Mouse (Mus musculus) monocyte, adult 2 months (primary cell): ENCODE measurements around the gene Tenm4.

Source experiments
- DNase-seq, 2 experiments: peaks; one replicate each; pipeline ENCODE4 v3.0.0; 2022; ENCODE audit warnings: low spot score in 2 of 2, low read depth in 1 of 2

Gene Tenm4

DNA sequence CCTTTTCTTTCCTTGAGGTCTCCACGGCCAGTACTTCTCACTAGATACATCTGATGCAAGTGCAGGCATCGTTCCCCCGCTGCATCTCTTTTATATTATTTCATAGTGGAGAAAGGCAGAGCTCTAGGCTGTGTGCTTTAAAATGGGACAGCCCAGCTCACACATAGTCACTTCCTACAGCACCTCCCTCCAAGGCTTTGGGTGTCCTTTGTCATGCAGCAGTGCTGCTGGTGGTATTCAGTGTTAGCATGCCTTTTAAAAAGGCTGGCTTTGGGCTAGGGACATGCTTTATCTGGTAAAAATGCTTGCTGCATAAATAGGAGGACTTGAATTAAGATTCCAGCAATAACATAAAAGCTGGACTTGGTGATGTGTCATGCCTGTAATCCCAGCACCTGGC is 499.0 kb downstream of the Tenm4 start:
- no peak for DNase-seq

GRCm38 (mm10) chr7:96672322-96672914 is 501.4 kb downstream of the Tenm4 start:
- DNase-seq = no peak

- no peak for DNase-seq
These were observed 506.0 kb downstream of the Tenm4 start for GRCm38 (mm10) chr7:96677082-96677481.

DNA sequence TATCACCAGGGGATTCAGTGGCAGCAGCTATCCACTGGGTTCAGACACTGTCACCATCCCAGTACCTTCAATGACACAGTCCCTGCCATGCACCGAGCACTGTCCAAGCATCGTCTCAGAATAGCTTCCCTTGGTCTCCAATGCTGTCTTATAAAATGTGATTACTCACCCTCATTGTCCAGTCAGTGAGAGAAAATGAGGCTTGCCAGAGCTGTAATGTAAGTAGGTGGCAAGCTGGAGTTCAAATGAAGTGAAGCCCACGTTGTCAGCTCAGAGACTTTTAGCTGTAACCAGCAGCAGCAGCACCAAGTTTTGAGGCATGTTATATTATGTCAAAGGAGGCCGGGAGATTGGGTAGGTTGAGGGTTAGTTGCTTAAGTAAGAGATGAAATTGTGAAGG is 507.2 kb downstream of the Tenm4 start:
- DNase-seq = no peak

DNA sequence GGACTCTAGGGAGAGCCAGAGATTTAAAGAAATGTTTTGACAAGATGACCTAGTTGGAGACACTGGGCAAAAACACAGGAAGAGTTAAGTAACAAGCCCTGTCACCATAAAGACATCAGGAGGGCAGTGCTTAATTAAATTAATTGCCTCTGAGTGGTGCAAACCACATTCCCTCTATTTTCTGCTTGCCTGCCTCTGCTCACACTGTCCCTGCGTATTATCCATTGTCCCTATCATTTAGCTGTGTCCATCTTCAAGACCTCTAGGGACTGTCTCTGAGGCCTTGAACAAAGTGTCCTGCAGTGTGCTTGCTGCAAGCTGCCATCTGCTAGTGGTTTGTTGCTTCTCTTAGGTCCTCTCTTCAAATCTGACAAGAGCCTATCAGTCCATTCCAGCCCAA is 508.7 kb downstream of the Tenm4 start:
- no peak for DNase-seq

DNA sequence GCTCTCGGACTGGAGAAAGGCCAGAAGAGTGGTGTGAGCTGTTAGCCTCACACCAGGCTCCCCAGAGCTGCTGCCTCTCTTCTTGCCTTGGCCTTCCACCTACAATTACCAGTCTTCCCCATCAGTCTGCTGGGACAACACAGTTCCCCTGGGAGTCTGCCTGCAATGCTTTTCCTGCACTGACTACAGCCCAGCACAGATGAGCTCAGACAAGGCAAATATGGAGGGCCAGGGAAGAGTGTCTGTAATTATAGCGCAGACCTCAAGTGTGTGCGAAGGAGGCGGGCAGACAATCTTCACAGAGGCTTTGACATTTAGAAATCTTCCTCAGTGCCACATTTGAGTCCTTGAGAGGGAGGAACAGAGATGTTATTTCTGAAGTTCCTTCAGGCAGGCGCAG is 509.4 kb downstream of the Tenm4 start:
- DNase-seq = no peak

DNA sequence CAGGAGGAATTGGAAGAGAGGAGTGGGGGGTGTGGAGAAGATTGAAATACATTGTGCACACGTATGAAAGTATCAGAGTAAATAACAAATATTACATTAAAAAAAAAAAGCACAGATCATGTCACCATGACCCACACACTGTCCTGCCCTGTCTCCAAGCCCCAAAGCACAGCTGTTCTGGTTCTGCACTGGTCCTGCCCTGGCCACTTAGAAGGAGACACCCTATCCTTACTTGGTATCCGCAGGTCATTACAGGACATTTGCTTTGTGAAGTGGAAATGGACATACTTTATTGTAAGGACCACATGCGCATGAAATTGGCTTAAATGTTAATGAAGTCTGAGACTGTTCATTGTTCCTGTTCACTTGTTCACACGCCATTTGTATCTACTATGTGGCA is 510.8 kb downstream of the Tenm4 start:
- DNase-seq = no peak

DNA sequence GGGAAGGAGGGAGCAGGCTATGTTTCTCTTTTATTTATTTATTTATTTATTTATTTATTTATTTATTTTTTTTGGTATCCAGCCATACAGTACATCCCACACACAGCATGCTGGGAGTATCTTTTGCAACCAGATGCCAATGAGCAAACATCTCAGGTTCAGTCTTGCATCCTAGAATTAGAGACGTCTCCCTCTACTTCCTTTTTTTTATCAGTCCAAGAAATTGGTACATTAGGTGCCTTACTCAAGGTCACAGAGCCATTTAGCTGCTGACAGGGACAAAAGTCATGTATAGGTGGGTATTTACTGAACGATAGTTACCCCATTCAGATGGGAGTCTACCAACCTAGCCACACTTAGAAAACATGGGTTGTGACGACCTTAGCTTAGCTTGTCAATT is 517.1 kb downstream of the Tenm4 start:
- DNase-seq = no peak

- no peak for DNase-seq
These were observed 530.2 kb downstream of the Tenm4 start for GRCm38 (mm10) chr7:96701097-96701845.

DNA sequence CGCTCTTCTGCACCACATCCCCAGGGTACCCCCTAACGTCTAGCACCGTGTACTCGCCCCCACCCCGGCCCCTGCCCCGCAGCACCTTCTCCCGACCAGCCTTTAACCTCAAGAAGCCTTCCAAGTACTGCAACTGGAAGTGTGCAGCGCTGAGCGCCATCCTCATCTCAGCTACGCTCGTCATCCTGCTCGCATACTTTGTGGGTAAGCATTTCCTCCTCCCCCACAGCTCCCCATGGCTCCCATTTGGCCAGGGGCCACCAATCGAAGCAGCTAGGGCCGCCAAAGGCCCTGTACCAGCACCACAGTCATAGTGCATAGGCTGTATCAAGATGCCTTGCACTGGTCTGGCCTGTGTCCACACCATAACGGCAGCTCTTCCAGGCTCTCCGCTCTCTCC is 532.9 kb downstream of the Tenm4 start:
- no peak for DNase-seq

DNA sequence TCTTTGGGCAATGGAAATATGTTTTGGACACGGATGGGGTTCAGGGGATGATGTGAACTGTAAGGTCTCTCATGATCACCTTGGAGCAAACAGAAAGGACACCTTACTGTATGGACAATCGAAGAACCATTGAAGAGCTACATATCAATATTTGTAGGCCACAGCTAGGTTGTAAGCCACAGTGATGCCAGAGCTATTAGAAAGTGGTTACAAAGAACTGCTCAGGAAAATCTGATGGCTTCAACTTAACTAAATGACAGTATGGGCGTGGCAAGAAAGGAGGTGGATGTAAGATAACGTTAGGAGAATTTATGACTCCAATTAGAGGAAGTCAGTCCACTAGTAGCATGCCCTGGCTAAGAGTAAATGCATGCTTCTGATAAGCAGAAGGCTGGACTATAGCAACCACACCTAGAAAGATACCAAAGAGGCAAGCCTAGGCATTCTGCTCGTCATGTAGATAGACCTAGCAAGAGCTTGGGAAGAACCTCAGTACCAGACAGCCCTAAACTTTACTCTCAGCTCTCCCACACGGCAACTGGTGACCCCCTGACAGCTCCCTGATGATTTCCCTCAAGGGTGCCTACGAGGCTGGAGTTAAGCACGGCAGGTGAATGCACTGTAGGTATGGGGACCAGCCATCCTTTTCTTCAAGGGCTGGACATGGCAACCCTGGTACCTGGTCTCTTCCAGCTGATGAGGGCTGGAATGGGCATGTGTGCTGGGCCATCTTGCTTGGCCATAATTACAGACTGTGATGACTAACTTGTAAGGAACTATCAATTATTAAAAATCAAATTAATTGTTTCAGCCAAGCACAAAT is 534.5 kb downstream of the Tenm4 start:
- no peak for DNase-seq

DNA sequence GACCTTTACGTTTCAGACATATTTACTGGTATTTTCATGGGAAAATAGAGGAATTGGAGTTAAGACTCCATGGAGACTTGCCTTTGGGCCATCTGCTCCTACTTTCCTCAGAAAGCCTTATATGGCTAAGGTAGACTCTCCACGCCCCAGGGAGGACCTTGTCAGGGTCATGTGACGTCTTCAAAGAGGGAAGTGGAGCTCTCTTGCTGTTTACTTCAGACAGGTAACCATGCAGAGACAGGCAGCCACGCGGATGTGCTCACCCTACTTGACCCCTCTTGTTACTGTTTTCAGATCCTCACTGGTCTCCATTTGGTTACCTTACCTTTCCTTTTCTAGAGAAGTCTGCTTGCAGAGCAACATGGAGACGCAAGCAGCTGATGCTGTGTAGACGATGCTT is 535.5 kb downstream of the Tenm4 start:
- no peak for DNase-seq

DNA sequence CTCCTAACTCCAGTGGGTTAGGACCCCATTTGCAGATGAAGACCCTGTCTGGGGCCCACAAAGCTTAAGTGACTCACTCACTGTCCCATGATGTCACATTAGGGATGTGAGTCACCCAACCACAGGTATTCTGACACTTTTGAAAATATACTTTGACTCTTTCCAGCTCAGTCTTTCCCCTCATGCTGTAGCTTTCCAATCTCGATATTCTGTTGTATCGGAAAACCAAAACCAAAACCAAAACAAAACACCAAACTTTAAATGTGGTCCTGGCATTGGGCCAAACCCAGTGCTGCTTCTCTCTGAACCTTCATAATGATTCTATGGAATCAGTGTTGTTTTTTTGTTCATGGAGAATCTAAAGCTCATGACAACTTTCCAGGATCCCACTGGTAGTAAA is 536.1 kb downstream of the Tenm4 start:
- DNase-seq = no peak

- DNase-seq = no peak
These were observed 537.0 kb downstream of the Tenm4 start for GRCm38 (mm10) chr7:96708071-96708470.

DNA sequence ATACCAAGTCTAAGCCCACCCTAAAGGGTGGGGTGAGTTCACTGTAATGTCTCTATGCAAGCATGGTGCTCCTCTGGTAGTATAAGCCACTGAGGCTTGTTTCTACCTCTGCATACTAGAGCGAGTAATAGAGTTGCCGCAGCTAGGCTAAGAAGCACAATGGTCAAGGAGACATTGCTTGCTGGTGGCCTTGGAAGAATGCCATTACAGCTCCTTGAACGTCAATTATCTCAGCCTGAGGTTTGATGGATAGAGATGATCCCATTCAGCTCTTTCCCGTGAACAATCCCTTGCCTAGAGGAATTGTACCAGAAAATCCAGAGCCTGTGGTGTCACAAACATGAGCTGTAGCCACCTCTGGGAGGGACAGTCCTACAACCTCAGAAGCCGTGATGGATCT is 537.5 kb downstream of the Tenm4 start:
- no peak for DNase-seq

DNA sequence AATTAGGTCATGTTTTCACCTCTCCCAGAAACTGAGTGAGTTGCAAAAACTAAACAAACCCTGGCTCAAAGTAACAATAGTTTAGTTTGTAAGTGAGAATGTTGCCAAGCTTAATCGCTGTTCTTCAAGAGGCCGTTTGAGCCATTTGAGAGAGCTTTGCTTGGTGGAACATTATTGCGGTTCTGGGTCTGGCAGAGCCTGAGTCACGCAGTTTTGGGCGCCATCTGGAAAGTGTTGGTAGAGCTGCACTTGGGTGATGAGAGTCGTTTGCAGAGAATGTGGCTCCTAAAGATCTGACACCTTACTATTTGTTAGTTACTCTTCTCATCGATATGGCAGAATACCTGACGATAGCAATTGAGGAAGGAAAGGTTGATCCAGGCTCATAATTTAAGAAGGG is 537.9 kb downstream of the Tenm4 start:
- DNase-seq = no peak

DNA sequence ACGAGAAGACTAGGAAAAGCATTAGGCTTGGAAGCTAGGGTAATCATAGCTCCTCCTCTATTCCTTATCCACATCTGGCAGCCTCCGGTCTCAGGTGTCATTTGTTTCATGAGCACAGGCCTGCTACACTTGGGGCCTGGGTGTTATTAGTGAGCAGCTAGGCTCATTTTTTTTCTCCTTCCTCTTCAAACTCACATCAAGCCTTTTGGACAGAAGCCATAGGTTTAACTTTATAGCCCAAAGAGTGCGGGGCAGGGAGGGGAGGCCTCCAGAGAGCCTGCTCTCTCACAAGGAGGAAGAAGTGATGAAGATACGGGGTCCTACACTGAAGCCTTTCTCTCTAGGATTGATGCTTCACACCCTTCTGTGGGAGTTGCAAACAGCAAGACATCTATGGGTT is 538.8 kb downstream of the Tenm4 start:
- no peak for DNase-seq

GRCm38 (mm10) chr7:96710658-96711071 is 539.6 kb downstream of the Tenm4 start:
- no peak for DNase-seq

DNA sequence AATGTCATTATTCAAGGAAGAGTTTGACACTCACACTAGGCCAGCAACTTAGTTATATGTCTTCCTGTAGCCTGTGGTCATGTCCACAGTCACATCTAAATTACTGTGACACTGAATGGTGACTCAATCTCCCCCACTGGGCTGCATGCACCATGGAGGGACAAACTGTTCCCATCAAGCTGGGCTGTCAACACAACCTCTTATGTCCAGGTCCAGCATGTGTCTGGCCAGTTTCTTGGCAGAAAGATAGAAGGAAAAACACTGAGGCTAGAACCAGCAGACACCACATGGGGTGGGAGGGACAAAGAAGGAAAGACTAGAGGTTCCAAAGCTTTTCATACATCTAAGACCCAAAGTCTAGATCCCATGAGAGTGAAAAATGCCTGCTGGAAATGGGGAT is 541.8 kb downstream of the Tenm4 start:
- DNase-seq = no peak

- no peak for DNase-seq
These were observed 545.9 kb downstream of the Tenm4 start for GRCm38 (mm10) chr7:96716911-96717310.

- DNase-seq = no peak
These were observed 547.4 kb downstream of the Tenm4 start for GRCm38 (mm10) chr7:96718201-96719155.
